Mouse (Mus musculus) bone marrow, adult 2 months (tissue): ENCODE data around the gene A330070K13Rik.

ENCODE experiments used
- CTCF ChIP-seq: fragments of 200-500 bp; IDR thresholded peaks from 2 replicates; pipeline ENCODE4 v1.5.1; 2011; ENCODE audit warnings: low read length, control low read depth; ENCODE audit not compliant: control insufficient read depth, insufficient read depth
- POLR2A ChIP-seq: fragments of 200-500 bp; IDR thresholded peaks from 2 replicates; pipeline ENCODE4 v1.6.1; 2011; ENCODE audit warnings: low read depth, mild to moderate bottlenecking, control low read depth, low read length, borderline replicate concordance; ENCODE audit not compliant: control insufficient read depth

DNA sequence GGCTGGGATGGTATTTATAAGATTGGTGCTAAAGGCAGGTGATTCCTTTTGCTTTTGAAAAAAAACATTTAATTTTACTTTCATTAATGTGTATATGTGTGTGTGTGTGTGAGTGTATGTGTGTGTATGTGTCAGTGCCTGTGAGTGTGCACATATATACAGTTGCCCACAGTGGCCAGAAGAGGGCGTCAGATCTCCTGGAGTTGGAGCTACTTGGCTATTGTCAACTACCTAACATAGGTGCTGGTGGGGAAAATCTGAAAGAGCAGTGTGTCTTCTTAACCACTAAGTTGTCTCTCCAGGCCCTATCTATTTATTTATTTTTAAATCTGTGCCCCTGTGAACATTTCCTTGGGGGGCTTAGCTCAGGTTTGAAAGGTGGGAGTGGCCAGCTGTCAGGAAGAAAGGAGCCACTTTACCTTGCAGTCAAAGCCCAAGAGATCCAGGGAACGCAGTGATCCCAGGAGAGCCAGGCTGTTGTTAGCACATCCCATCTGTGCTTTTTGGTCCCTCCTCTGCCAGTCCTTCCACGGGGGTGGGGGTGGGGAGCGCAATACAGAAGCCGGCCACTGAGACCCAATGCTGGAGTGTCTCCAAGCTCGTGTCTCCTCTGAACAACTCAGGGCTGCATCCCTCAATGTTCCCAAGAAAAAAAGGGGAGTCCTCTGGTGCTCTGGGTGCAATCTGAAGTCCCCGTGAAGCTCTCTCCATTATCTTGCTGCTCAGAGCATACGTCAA, 9.4 kb upstream of the A330070K13Rik start:
- TF ChIP-seq POLR2A = no peak
- no peak for TF ChIP-seq CTCF
